Mouse (Mus musculus) myocyte (in vitro differentiated cells): Measurements from ENCODE around the gene Morc3. TPM values are rescaled to one million over a fixed set of nuclear protein-coding genes. Genes with fewer than 3 reads are reported as not detected.
A peak's percentile ranks its signal among the peaks of the same experiment; 100 is the strongest.

Experiments used
- H3K27me3 ChIP-seq: one replicate; pipeline ENCODE4 v1.6.1; 2011; ENCODE audit not compliant: control insufficient read depth, insufficient read depth, insufficient read length
- H3K36me3 ChIP-seq: one replicate; pipeline ENCODE4 v1.6.1; 2011; ENCODE audit not compliant: control insufficient read depth, insufficient read depth
- H3K4me2 ChIP-seq: one replicate; pipeline ENCODE4 v1.6.1; 2011; ENCODE audit warnings: low read depth, control low read depth
- H3K4me3 ChIP-seq: one replicate; pipeline ENCODE4 v1.5.1; 2011; ENCODE audit warnings: mild to moderate bottlenecking, control low read depth, moderate library complexity
- H3K79me2 ChIP-seq: one replicate; pipeline ENCODE4 v1.6.1; 2011; ENCODE audit not compliant: control insufficient read depth, insufficient read depth
- H3ac ChIP-seq: one replicate; pipeline ENCODE4 v1.6.1; 2011; ENCODE audit not compliant: control insufficient read depth, insufficient read length
- CEBPB ChIP-seq: IDR thresholded peaks from 2 replicates; pipeline ENCODE4 v1.6.1; 2011; ENCODE audit warnings: mild to moderate bottlenecking, moderate library complexity; ENCODE audit not compliant: poor library complexity, insufficient read depth, severe bottlenecking
- E2F4 ChIP-seq: IDR thresholded peaks from one replicate; pipeline ENCODE4 v1.6.1; 2011; ENCODE audit warnings: mild to moderate bottlenecking, control low read depth, moderate library complexity; ENCODE audit not compliant: insufficient read depth
- MAX ChIP-seq: IDR thresholded peaks from one replicate; pipeline ENCODE4 v1.6.1; 2011; ENCODE audit warnings: low read depth, mild to moderate bottlenecking, control low read depth
- MYOD1 ChIP-seq, 3 experiments: IDR thresholded peaks; one replicate each; pipeline ENCODE4 v1.6.1; 2011; ENCODE audit warnings: control low read depth in 2 of 3, low read depth in 2 of 3, mild to moderate bottlenecking in 2 of 3, moderate library complexity in 1 of 3; ENCODE audit not compliant: insufficient read length in 2 of 3, control insufficient read depth in 1 of 3
- MYOG ChIP-seq, 3 experiments: IDR thresholded peaks; one replicate each; pipeline ENCODE4 v1.6.1; 2011; ENCODE audit warnings: control low read depth in 2 of 3, low read depth in 2 of 3, mild to moderate bottlenecking in 2 of 3; ENCODE audit not compliant: insufficient read length in 2 of 3, control insufficient read depth in 1 of 3, insufficient read depth in 1 of 3
- POLR2A ChIP-seq: IDR thresholded peaks from one replicate; pipeline ENCODE4 v1.6.1; 2011; ENCODE audit warnings: low read depth, mild to moderate bottlenecking, control low read depth, moderate library complexity; ENCODE audit not compliant: insufficient read length
- POLR2AphosphoS2 ChIP-seq: IDR thresholded peaks from one replicate; pipeline ENCODE4 v1.6.1; 2011; ENCODE audit warnings: low read depth, control low read depth; ENCODE audit not compliant: insufficient read length
- REST ChIP-seq: IDR thresholded peaks from one replicate; pipeline ENCODE4 v1.6.1; 2011; ENCODE audit warnings: mild to moderate bottlenecking, control low read depth, moderate library complexity; ENCODE audit not compliant: insufficient read depth, insufficient read length
- SRF ChIP-seq: IDR thresholded peaks from one replicate; pipeline ENCODE4 v1.6.1; 2011; ENCODE audit warnings: low read depth; ENCODE audit not compliant: control insufficient read depth, insufficient read length
- TCF12 ChIP-seq: IDR thresholded peaks from one replicate; pipeline ENCODE4 v1.6.1; 2011; ENCODE audit warnings: mild to moderate bottlenecking, control low read depth; ENCODE audit not compliant: poor library complexity, insufficient read depth, severe bottlenecking
- TCF3 ChIP-seq: IDR thresholded peaks from one replicate; pipeline ENCODE4 v1.6.1; 2011; ENCODE audit warnings: low read depth, control low read depth; ENCODE audit not compliant: insufficient read length
- USF1 ChIP-seq: IDR thresholded peaks from one replicate; pipeline ENCODE4 v1.6.1; 2011; ENCODE audit warnings: low read depth, mild to moderate bottlenecking, control low read depth, moderate library complexity
- polyA plus RNA-seq: library from polyadenylated mRNA; unstranded; fragments of >200 nt; fragmentation: generic; extraction: Trizol; gene quantifications from one replicate; pipeline ENCODE4 v1.2.1, GENCODE M21; 2012; ENCODE audit warnings: missing spikeins

Morc3 gene
- polyA plus RNA-seq, 1 experiment = 10.6 TPM

DNA sequence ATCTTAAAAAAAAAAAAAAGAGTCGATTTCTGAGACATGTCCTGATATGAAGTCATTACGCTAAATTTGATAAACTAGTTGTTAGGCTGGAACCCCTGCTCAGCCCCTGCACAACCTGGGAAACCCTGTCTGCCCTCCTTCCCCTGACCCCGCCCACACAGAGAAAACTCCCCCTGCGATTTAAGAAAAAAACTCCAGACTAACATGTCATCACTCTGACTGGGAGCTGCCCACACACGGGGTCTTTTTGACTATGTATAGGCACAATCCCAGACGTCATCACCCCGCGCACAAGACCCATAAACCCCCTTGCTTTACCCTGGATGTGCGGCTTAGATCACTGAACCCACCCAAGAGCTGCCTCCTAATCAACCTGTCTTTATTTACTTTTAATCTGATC is 1.9 kb upstream of the Morc3 start:
- no peaks in the 10 kb centered on the region for H3K27me3 ChIP-seq
- no peak overlapping the region for H3K4me2 ChIP-seq
- no peaks in the 10 kb centered on the region for H3K36me3 ChIP-seq
- TF ChIP-seq MAX = no peak
- no peak for TF ChIP-seq REST
- no peak for TF ChIP-seq CEBPB
- TF ChIP-seq POLR2A = no peak
- no peak for TF ChIP-seq MYOG (IDR thresholded peaks at IDR 0.05; ENCODE audit: control insufficient read depth in 1 of 3, insufficient read depth in 1 of 3, insufficient read length in 2 of 3, low read depth in 2 of 3)
- no peak for TF ChIP-seq TCF12
- no peak for TF ChIP-seq USF1
- no peak for TF ChIP-seq POLR2AphosphoS2
- H3ac ChIP-seq = no peak overlapping the region
- peaks cover 26% of the 10 kb centered on the region for H3K79me2 ChIP-seq
- H3K4me3 ChIP-seq = no peak overlapping the region

DNA sequence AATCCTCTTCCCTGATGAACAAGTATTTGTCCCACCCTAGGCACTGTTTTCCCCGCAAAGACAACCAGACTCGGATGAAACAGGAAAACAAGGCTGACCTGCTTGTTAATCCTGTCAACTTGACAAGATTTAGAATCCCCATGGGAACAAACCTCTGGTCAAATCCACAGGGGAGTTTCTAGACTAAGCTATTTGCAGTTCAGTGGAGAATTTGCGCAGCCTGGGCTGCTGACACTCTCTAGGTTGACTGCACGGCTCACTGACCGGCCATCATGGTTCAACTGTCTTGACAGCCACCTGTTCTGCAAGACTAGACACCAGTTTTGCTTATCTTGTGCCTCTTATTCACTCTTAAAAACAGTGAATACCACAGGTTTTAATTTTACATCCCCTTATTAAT is 1.0 kb upstream of the Morc3 start:
- H3K79me2 ChIP-seq = peaks cover 34% of the 10 kb centered on the region
- H3K36me3 ChIP-seq = no peaks in the 10 kb centered on the region
- H3K4me2 ChIP-seq = no peak overlapping the region
- no peak overlapping the region for H3ac ChIP-seq
- TF ChIP-seq MYOG (IDR thresholded peaks at IDR 0.05; ENCODE audit: control insufficient read depth in 1 of 3, insufficient read depth in 1 of 3, insufficient read length in 2 of 3, low read depth in 2 of 3) = no peak
- TF ChIP-seq POLR2A = no peak
- TF ChIP-seq MAX = no peak
- TF ChIP-seq REST = no peak
- TF ChIP-seq CEBPB = no peak
- no peak for TF ChIP-seq MYOD1 (IDR thresholded peaks at IDR 0.05; ENCODE audit: control insufficient read depth in 1 of 3, insufficient read length in 2 of 3, low read depth in 2 of 3)
- TF ChIP-seq USF1 = no peak
- TF ChIP-seq SRF = no peak
- no peak for TF ChIP-seq POLR2AphosphoS2
- TF ChIP-seq TCF12 = no peak
- TF ChIP-seq E2F4 = no peak
- H3K27me3 ChIP-seq = no peaks in the 10 kb centered on the region
- H3K4me3 ChIP-seq = no peak overlapping the region

DNA sequence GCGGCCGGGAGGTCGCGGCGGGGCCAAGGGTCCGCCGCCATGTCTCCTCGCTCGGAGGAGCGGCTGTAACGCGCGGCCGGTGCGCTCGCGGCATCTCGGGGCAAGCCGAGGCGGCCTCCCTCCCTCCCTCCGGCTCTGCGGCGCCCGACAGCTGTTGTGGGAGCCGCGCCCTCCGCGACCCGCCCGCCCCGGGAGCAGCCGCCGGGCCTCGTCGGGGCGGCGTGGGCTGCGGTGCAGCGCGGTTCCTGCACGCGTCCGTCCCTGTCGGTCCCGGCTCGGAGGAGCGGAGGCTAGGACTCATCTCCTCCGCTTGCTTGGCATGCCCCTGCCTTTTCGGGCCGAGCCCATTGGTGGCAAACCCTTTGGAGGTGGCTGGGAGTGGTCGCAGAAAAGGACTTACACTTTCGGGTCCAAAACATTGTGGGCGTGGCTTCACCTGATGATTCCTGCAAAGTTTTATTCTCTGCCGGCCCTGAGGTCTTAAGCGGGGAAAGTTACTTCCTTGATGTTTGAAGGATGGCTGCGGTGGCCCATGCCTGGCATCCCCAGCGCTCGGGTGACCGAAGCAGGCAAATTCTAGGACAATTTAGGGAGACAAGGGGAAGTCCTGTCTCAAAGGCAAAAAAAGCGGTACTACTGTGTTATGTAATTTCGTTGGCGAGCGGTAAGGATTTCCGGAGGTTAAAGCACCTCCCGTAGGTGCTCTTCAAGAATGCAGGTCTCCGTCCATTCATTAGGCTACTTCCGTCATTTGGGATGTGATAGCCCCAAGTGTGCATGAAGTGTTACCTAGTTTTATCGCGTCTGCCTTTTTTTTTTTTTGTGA is 743 bp downstream of the Morc3 start:
- TF ChIP-seq POLR2AphosphoS2 = no peak
- TF ChIP-seq MYOD1 (IDR thresholded peaks at IDR 0.05; ENCODE audit: control insufficient read depth in 1 of 3, insufficient read length in 2 of 3, low read depth in 2 of 3) = peak in 2 of 3 experiments; percentile 21 to 88
- TF ChIP-seq E2F4 = no peak
- TF ChIP-seq REST = no peak
- TF ChIP-seq USF1 = no peak
- no peak for TF ChIP-seq MAX
- TF ChIP-seq POLR2A = peak; percentile 12
- TF ChIP-seq MYOG (IDR thresholded peaks at IDR 0.05; ENCODE audit: control insufficient read depth in 1 of 3, insufficient read depth in 1 of 3, insufficient read length in 2 of 3, low read depth in 2 of 3) = peak; percentile 14 to 87 (median 34)
- TF ChIP-seq TCF12 = no peak
- TF ChIP-seq SRF = no peak
- no peak for TF ChIP-seq CEBPB
- TF ChIP-seq TCF3 = no peak
- Histone ChIP-seq H3K79me2 (peaks cover 52% of the 10 kb centered on the region), H3K4me2 (peak overlapping the region; percentile 93), H3K36me3 (no peaks in the 10 kb centered on the region), H3K4me3 (peak overlapping the region; percentile 77), H3ac (peak overlapping the region; percentile 86), H3K27me3 (no peaks in the 10 kb centered on the region)

DNA sequence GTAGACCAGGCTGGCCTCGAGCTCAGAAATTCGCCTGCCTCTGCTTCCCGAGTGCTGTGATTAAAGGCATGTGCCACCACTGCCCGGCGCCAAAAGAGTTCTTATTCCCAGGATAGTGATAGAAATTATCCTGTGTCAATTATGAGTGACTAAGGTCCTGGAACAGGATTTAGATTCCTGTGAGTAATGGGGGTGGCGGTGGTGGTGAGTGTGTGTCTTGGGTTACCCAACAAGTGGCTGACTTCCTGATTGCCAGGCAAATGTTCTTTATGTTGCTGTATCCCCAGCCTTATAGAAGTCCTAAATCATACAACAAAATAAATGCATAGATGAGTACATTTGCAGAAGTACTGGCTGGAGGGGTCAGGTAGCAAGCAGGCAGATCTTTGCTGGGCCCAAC is 1.6 kb downstream of the Morc3 start:
- no peaks in the 10 kb centered on the region for H3K36me3 ChIP-seq
- no peaks in the 10 kb centered on the region for H3K27me3 ChIP-seq
- TF ChIP-seq TCF3 (no peak), POLR2A (no peak), MAX (no peak), MYOD1 (IDR thresholded peaks at IDR 0.05; ENCODE audit: control insufficient read depth in 1 of 3, insufficient read length in 2 of 3, low read depth in 2 of 3) (no peak), TCF12 (no peak), E2F4 (no peak), POLR2AphosphoS2 (no peak), MYOG (IDR thresholded peaks at IDR 0.05; ENCODE audit: control insufficient read depth in 1 of 3, insufficient read depth in 1 of 3, insufficient read length in 2 of 3, low read depth in 2 of 3) (no peak)
- H3K4me3 ChIP-seq = peak overlapping the region; percentile 77
- H3ac ChIP-seq = no peak overlapping the region
- H3K79me2 ChIP-seq = peaks cover 61% of the 10 kb centered on the region
- H3K4me2 ChIP-seq = peak overlapping the region; percentile 93

DNA sequence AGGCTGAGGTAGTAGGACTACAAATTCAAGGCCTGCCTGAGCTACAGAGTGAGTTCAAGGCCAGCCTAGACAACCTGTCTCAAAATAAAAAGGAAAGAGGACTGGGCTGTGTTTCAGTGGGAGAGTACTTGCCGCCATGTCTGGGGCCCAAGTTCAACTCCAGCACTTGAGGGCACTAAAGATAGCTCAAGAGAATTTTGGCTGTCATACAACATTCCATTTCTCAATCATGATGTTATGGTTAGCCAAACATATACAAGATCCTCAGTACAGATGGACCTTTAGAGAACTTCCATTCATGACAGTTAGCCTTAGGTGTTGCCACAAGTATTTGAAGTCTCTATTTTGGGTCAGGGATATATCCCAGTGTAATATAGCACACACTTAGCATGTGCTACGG is 2.2 kb downstream of the Morc3 start:
- H3K27me3 ChIP-seq = no peaks in the 10 kb centered on the region
- H3ac ChIP-seq = no peak overlapping the region
- H3K79me2 ChIP-seq = peaks cover 66% of the 10 kb centered on the region
- H3K36me3 ChIP-seq = no peaks in the 10 kb centered on the region
- no peak overlapping the region for H3K4me3 ChIP-seq
- peak overlapping the region; percentile 93 for H3K4me2 ChIP-seq
- TF ChIP-seq REST = no peak
- no peak for TF ChIP-seq MAX
- TF ChIP-seq TCF3 = no peak
- TF ChIP-seq MYOD1 (IDR thresholded peaks at IDR 0.05; ENCODE audit: control insufficient read depth in 1 of 3, insufficient read length in 2 of 3, low read depth in 2 of 3) = no peak
- no peak for TF ChIP-seq POLR2A
